Mouse (Mus musculus): ENCODE measurements around the gene Ptprk.

- TF ChIP-seq CTCF (IDR thresholded peaks at IDR 0.05; ENCODE audit: borderline replicate concordance, control insufficient read depth, extremely low read depth, insufficient read depth, low read length, poor library complexity) (no peak), POLR2A (IDR thresholded peaks at IDR 0.05; ENCODE audit: control insufficient read depth, extremely low read depth, insufficient read depth, low read length, poor library complexity) (no peak)
These were observed 295.2 kb downstream of the Ptprk start for GRCm38 (mm10) chr10:28369808-28370207.
